Mouse (Mus musculus) midbrain, postnatal 0 days (tissue): Measurements from ENCODE around the gene Msrb3. TPM values are rescaled to one million over a fixed set of nuclear protein-coding genes. Genes with fewer than 3 reads are reported as not detected.
"Not testable (repeated sequence)": the region's sequence is repeated elsewhere in the genome, so short reads cannot be mapped to it uniquely, and the experiment has no call there.

Source experiments
- ATAC-seq: fragments of 200-750 bp; cut with Nextera tagmentation; 2 replicates; pipeline ENCODE4 v1.8.0; 2017; ENCODE audit warnings: moderate number of reproducible peaks, mild to moderate bottlenecking, moderate TSS enrichment, moderate library complexity; ENCODE audit not compliant: low FRiP score
- DNase-seq: peaks from one replicate; pipeline ENCODE4 v3.0.0-alpha.2; 2015; ENCODE audit warnings: low spot score
- H3K27ac ChIP-seq: fragments of 300-500 bp; sonication (generic); 2 replicates; pipeline ENCODE4 v1.5.1; 2014; ENCODE audit warnings: low read depth, mild to moderate bottlenecking, low read length, mixed read lengths
- H3K27me3 ChIP-seq: fragments of 300-500 bp; sonication (generic); 2 replicates; pipeline ENCODE4 v1.6.1; 2014; ENCODE audit warnings: low read length, control low read depth, mixed read lengths; ENCODE audit not compliant: insufficient read depth
- H3K36me3 ChIP-seq: fragments of 300-500 bp; sonication (generic); 2 replicates; pipeline ENCODE4 v1.6.1; 2014; ENCODE audit warnings: low read length, control low read depth, mixed read lengths; ENCODE audit not compliant: insufficient read depth
- H3K4me1 ChIP-seq: fragments of 300-500 bp; sonication (generic); 2 replicates; pipeline ENCODE4 v1.6.1; 2014; ENCODE audit warnings: mild to moderate bottlenecking, control low read depth, antibody characterized with exemption, low read length, mixed read lengths; ENCODE audit not compliant: insufficient read depth
- H3K4me2 ChIP-seq: fragments of 300-500 bp; sonication (generic); 2 replicates; pipeline ENCODE4 v1.6.1; 2014; ENCODE audit warnings: low read depth, mild to moderate bottlenecking, low read length, mixed read lengths; ENCODE audit not compliant: poor library complexity, severe bottlenecking
- H3K4me3 ChIP-seq: fragments of 300-500 bp; sonication (generic); 2 replicates; pipeline ENCODE4 v1.5.1; 2014; ENCODE audit warnings: low read depth, mild to moderate bottlenecking, low read length, moderate library complexity
- H3K9ac ChIP-seq: fragments of 300-500 bp; sonication (generic); replicated peaks from 2 replicates; pipeline ENCODE4 v1.6.1; 2014; ENCODE audit warnings: mild to moderate bottlenecking, low read length, moderate library complexity, mixed read lengths; ENCODE audit not compliant: poor library complexity, severe bottlenecking
- H3K9me3 ChIP-seq: fragments of 300-500 bp; sonication (generic); 2 replicates; pipeline ENCODE4 v1.6.1; 2016; ENCODE audit warnings: low read length, control low read depth
- CTCF ChIP-seq: IDR thresholded peaks from 2 replicates; pipeline ENCODE4 v1.5.1; 2016; ENCODE audit warnings: antibody characterized with exemption, mild to moderate bottlenecking
- WGBS: fragments of 180-500 bp; shearing (Covaris S2); extraction: QIAGEN DNeasy Blood & Tissue Kit; methylation state at CpG from one replicate; pipeline ENCODE4 v1.1.7; 2014; 5-methylcytosine and 5-hydroxymethylcytosine counted together
- polyA plus RNA-seq: library from polyadenylated mRNA; unstranded; fragments of >200 nt; fragmentation: Nextera tagmentation; extraction: Ambion mirVana; gene quantifications from 2 replicates; pipeline ENCODE4 v1.2.1, GENCODE M21; 2015
- total RNA-seq: library from RNA; depleted of rRNA; stranded (reverse); fragments of >200 nt; gene quantifications from 2 replicates; pipeline ENCODE4 v1.2.3, GENCODE M21; 2014

Gene Msrb3
- total and polyA plus RNA-seq, 2 experiments from 2014 or later = 0.72 to 5.6 TPM

GRCm38 (mm10) chr10:120752454-120752853, 146.4 kb downstream of the Msrb3 start:
- Histone ChIP-seq H3K4me2 (no peak overlapping the region), H3K9ac (no peak overlapping the region), H3K36me3 (no peaks in the 10 kb centered on the region), H3K4me1 (no peaks in the 10 kb centered on the region), H3K27me3 (no peaks in the 10 kb centered on the region), H3K27ac (no peak overlapping the region), H3K9me3 (0 out of 2 replicates have a peak, but pooled peaks cover 8% of the 10 kb centered on the region), H3K4me3 (no peak overlapping the region)
- 95% methylated on average over 5 of the region's 5 CpGs for WGBS
- ATAC-seq (no peak), DNase-seq (no peak)
- no peak for TF ChIP-seq CTCF

GRCm38 (mm10) chr10:120751821-120752261, 147.1 kb downstream of the Msrb3 start:
- no peak overlapping the region for H3K27ac ChIP-seq

GRCm38 (mm10) chr10:120751295-120751722, 147.6 kb downstream of the Msrb3 start:
- no peak for TF ChIP-seq CTCF
- 0 out of 2 replicates have a peak, but pooled peaks cover 8% of the 10 kb centered on the region for H3K9me3 ChIP-seq
- H3K4me2 ChIP-seq = no peak overlapping the region
- H3K36me3 ChIP-seq = no peaks in the 10 kb centered on the region
- DNase-seq (peak; percentile 74), ATAC-seq (no peak)
- H3K27ac ChIP-seq = peak overlapping the region; percentile 26; the same call in 1 of the 2 replicates
- WGBS = 68% methylated on average over 11 of the region's 11 CpGs
- H3K4me3 ChIP-seq = no peak overlapping the region
- H3K4me1 ChIP-seq = no peaks in the 10 kb centered on the region
- no peak overlapping the region for H3K9ac ChIP-seq
- no peaks in the 10 kb centered on the region for H3K27me3 ChIP-seq

More at GRCm38 (mm10) chr10:120751821-120752261, 147.1 kb downstream of the Msrb3 start:
- WGBS = 71% methylated on average over 11 of the region's 11 CpGs
- no peaks in the 10 kb centered on the region for H3K27me3 ChIP-seq
- no peak overlapping the region for H3K9ac ChIP-seq
- no peak for TF ChIP-seq CTCF
- H3K4me3 ChIP-seq = no peak overlapping the region
- H3K36me3 ChIP-seq = no peaks in the 10 kb centered on the region
- no peak overlapping the region for H3K4me2 ChIP-seq
- H3K9me3 ChIP-seq = 0 out of 2 replicates have a peak, but pooled peaks cover 8% of the 10 kb centered on the region
- DNase-seq (peak; percentile 25), ATAC-seq (peak; percentile 38; the same call in 1 of the 2 replicates)
- H3K4me1 ChIP-seq = no peaks in the 10 kb centered on the region

GRCm38 (mm10) chr10:120749556-120749955, 149.3 kb downstream of the Msrb3 start:
- not testable (repeated sequence) for DNase-seq, H3K4me3 ChIP-seq, H3K4me1 ChIP-seq, H3K27ac ChIP-seq, H3K36me3 ChIP-seq, H3K9me3 ChIP-seq, H3K4me2 ChIP-seq, H3K9ac ChIP-seq, H3K27me3 ChIP-seq, ATAC-seq
- WGBS = 91% methylated on average over 5 of the region's 5 CpGs

- TF ChIP-seq CTCF = no peak
- DNase-seq = no peak
- no peak for ATAC-seq
- Histone ChIP-seq H3K4me3 (no peak overlapping the region), H3K4me1 (peaks cover 3% of the 10 kb centered on the region; the same call in 1 of the 2 replicates), H3K9me3 (no peaks in the 10 kb centered on the region), H3K4me2 (no peak overlapping the region), H3K27me3 (no peaks in the 10 kb centered on the region), H3K36me3 (no peaks in the 10 kb centered on the region), H3K27ac (no peak overlapping the region), H3K9ac (no peak overlapping the region)
- 94% methylated on average over 6 of the region's 6 CpGs for WGBS
Measured at GRCm38 (mm10) chr10:120748156-120748555, 150.7 kb downstream of the Msrb3 start.

GRCm38 (mm10) chr10:120745138-120745856, 153.6 kb downstream of the Msrb3 start:
- Histone ChIP-seq H3K27ac (no peak overlapping the region), H3K36me3 (no peaks in the 10 kb centered on the region), H3K4me3 (peak overlapping the region; percentile 39), H3K27me3 (no peaks in the 10 kb centered on the region), H3K4me2 (peak overlapping the region; percentile 76), H3K9ac (peak overlapping the region; percentile 39; the same call in 1 of the 2 replicates), H3K9me3 (no peaks in the 10 kb centered on the region), H3K4me1 (peaks cover 3% of the 10 kb centered on the region; the same call in 1 of the 2 replicates)
- DNase-seq = peak; percentile 82
- WGBS = 5% methylated on average over 18 of the region's 18 CpGs
- TF ChIP-seq CTCF = no peak
- ATAC-seq = 0 out of 2 replicates have a peak, but pooled peaks have one; percentile 44
